ENCODE assay signal across 26 mouse cellular contexts in the genomic region with DNA sequence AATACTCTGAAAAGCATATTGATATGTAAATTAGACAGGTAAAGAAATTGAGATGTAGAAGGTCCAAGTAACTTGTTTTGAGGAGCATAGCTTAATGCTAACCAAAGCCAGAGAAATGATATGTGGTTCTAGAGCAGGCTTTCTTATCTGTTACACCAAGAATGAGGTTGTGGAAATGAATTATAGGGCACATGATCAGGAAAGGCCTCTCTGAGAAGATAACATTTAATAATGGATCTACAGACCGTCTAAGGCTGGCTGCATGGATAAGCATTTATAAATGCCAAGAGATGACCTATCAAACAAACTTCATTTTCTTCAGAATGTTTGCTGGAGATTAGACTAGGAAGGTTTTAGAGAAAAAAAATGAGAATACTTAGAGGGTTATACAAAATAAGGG. TPM values are rescaled to one million over a fixed set of nuclear protein-coding genes. Genes with fewer than 3 reads are reported as not detected.
"Had no signal": no experiment of that assay in that cellular context is flagged by ENCODE, and none has a peak within 500 bp of the region (broad histone marks: within the 10 kb centered on the region; RNA-seq: fewer than 3 reads in every experiment).

No protein-coding gene starts in this region.

- H3K27me3 ChIP-seq: embryonic facial prominence, embryonic 12.5 days; embryonic facial prominence, embryonic 15.5 days; forebrain, embryonic 12.5 days; forebrain, embryonic 13.5 days; forebrain, embryonic 15.5 days had no signal

- H3K9me3 ChIP-seq: embryonic facial prominence, embryonic 10.5 days; embryonic facial prominence, embryonic 12.5 days; embryonic facial prominence, embryonic 13.5 days; embryonic facial prominence, embryonic 15.5 days; forebrain, embryonic 10.5 days; forebrain, embryonic 12.5 days; forebrain, embryonic 13.5 days; forebrain, embryonic 15.5 days had no signal

- H3K4me3 ChIP-seq: embryonic facial prominence, embryonic 10.5 days; embryonic facial prominence, embryonic 12.5 days; embryonic facial prominence, embryonic 13.5 days; embryonic facial prominence, embryonic 15.5 days; erythroblast, embryonic 14.5 days; forebrain, embryonic 10.5 days; forebrain, embryonic 12.5 days; forebrain, embryonic 13.5 days; forebrain, embryonic 15.5 days; gastrocnemius, adult 2 months; heart, adult 2 months had no signal

- DNase-seq: cerebellum, adult 9-10 months; cerebellum, adult 9-11 months; cerebellum, postnatal 10 days; cerebellum, postnatal 14 days; cerebellum, postnatal 25 days; cerebellum, postnatal 36 days; embryo, embryonic 11 days; forebrain, postnatal 0 days; gastrocnemius, adult 2 months; gastrocnemius, postnatal 10 days; gastrocnemius, postnatal 14 days; gastrocnemius, postnatal 25 days; gastrocnemius, postnatal 36 days; heart, adult 11 months; heart, adult 18-20 months; heart, adult 2 months had no signal

- H3K9ac ChIP-seq: embryonic facial prominence, embryonic 12.5 days; embryonic facial prominence, embryonic 13.5 days; embryonic facial prominence, embryonic 15.5 days; forebrain, embryonic 12.5 days; forebrain, embryonic 13.5 days; forebrain, embryonic 15.5 days; forebrain, postnatal 0 days had no signal

- H3K4me1 ChIP-seq: embryonic facial prominence, embryonic 10.5 days; embryonic facial prominence, embryonic 12.5 days; embryonic facial prominence, embryonic 13.5 days; embryonic facial prominence, embryonic 15.5 days; forebrain, embryonic 10.5 days; forebrain, embryonic 12.5 days; forebrain, embryonic 13.5 days; forebrain, embryonic 15.5 days had no signal

- H3K36me3 ChIP-seq: embryonic facial prominence, embryonic 10.5 days; embryonic facial prominence, embryonic 12.5 days; embryonic facial prominence, embryonic 13.5 days; embryonic facial prominence, embryonic 15.5 days; forebrain, embryonic 10.5 days; forebrain, embryonic 12.5 days; forebrain, embryonic 15.5 days had no signal

- H3K27ac ChIP-seq: embryonic facial prominence, embryonic 10.5 days; embryonic facial prominence, embryonic 12.5 days; embryonic facial prominence, embryonic 13.5 days; embryonic facial prominence, embryonic 15.5 days; forebrain, embryonic 10.5 days; forebrain, embryonic 12.5 days; forebrain, embryonic 13.5 days; forebrain, embryonic 15.5 days; gastrocnemius, adult 2 months; heart, adult 2 months had no signal

RNA-seq across cellular contexts. Expression of gene Pcdh19, which starts 14.1 kb away (rescaled TPM):
- total RNA-seq: granulocyte monocyte progenitor cell, adult 5-6 weeks had no signal
- polyA plus RNA-seq: erythroblast, embryonic 14.5 days had no signal
